Mouse (Mus musculus): ENCODE data around the gene Msmp. TPM values are rescaled to one million over a fixed set of nuclear protein-coding genes. Genes with fewer than 3 reads are reported as not detected.

The Msmp gene
- polyA plus RNA-seq, 1 experiment, result not detected

DNA sequence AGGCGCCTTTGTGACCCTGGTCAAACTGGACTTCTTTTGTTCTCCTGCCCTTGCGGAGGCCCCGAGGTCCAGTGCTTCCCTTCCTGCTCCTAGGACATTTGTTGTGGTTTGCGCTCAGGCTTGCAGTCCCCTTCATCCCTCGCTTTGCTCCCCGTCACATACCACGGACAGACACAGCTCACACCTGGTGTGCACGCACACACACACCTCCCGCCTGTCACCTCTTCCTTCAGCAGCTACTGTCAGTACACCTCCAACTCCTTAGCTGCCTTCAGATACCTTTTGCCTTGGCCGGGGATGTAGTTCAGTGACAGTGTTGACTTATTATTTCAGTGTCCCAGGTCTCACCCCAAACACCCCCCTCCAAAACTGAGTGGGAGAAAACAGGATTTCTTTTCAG lies 1.4 kb upstream of the Msmp start:
- no peak overlapping the region for H3K4me3 ChIP-seq (ENCODE audit: low read depth, low read length)
- peaks cover 7% of the 10 kb centered on the region for H3K36me3 ChIP-seq (ENCODE audit: control insufficient read depth, insufficient read depth, low read length, poor library complexity, severe bottlenecking)
- H3K27ac ChIP-seq (ENCODE audit: insufficient read depth, low read length), result no peak overlapping the region
- H3K4me1 ChIP-seq (ENCODE audit: control insufficient read depth, insufficient read depth, low read length), result no peaks in the 10 kb centered on the region
- no peak overlapping the region for H3K9ac ChIP-seq (ENCODE audit: low read depth, poor library complexity, severe bottlenecking)
- H3K27me3 ChIP-seq (ENCODE audit: control insufficient read depth, insufficient read depth, low read length, poor library complexity, severe bottlenecking), result no peaks in the 10 kb centered on the region
- TF ChIP-seq CTCF (IDR thresholded peaks at IDR 0.05; ENCODE audit: low read depth, low read length) (no peak), POLR2A (IDR thresholded peaks at IDR 0.05; ENCODE audit: insufficient read depth, low read length) (no peak), EP300 (IDR thresholded peaks at IDR 0.05; ENCODE audit: insufficient read depth, low read depth, low read length) (no peak)
- no peaks in the 10 kb centered on the region for H3K9me3 ChIP-seq (replicated peaks; ENCODE audit: control insufficient read depth, insufficient read depth, low read length, poor library complexity, severe bottlenecking)

GRCm38 (mm10) chr4:43583421-43583820 lies 873 bp downstream of the Msmp start:
- H3K4me3 ChIP-seq (ENCODE audit: low read depth, low read length), result no peak overlapping the region
- no peak overlapping the region for H3K9ac ChIP-seq (ENCODE audit: low read depth, poor library complexity, severe bottlenecking)
- peaks cover 7% of the 10 kb centered on the region for H3K36me3 ChIP-seq (ENCODE audit: control insufficient read depth, insufficient read depth, low read length, poor library complexity, severe bottlenecking)
- H3K9me3 ChIP-seq (replicated peaks; ENCODE audit: control insufficient read depth, insufficient read depth, low read length, poor library complexity, severe bottlenecking), result no peaks in the 10 kb centered on the region
- TF ChIP-seq POLR2A (IDR thresholded peaks at IDR 0.05; ENCODE audit: insufficient read depth, low read length) (no peak), CTCF (IDR thresholded peaks at IDR 0.05; ENCODE audit: low read depth, low read length) (no peak), EP300 (IDR thresholded peaks at IDR 0.05; ENCODE audit: insufficient read depth, low read depth, low read length) (no peak)
- H3K4me1 ChIP-seq (ENCODE audit: control insufficient read depth, insufficient read depth, low read length), result no peaks in the 10 kb centered on the region
- H3K27ac ChIP-seq (ENCODE audit: insufficient read depth, low read length), result no peak overlapping the region
- no peaks in the 10 kb centered on the region for H3K27me3 ChIP-seq (ENCODE audit: control insufficient read depth, insufficient read depth, low read length, poor library complexity, severe bottlenecking)

GRCm38 (mm10) chr4:43582241-43582640 lies 2.1 kb downstream of the Msmp start:
- TF ChIP-seq CTCF (IDR thresholded peaks at IDR 0.05; ENCODE audit: low read depth, low read length) (no peak), POLR2A (IDR thresholded peaks at IDR 0.05; ENCODE audit: insufficient read depth, low read length) (no peak), EP300 (IDR thresholded peaks at IDR 0.05; ENCODE audit: insufficient read depth, low read depth, low read length) (no peak)
- Histone ChIP-seq H3K36me3 (ENCODE audit: control insufficient read depth, insufficient read depth, low read length, poor library complexity, severe bottlenecking) (peaks cover 7% of the 10 kb centered on the region), H3K27ac (ENCODE audit: insufficient read depth, low read length) (no peak overlapping the region)

GRCm38 (mm10) chr4:43581381-43581780 lies 2.9 kb downstream of the Msmp start:
- Histone ChIP-seq H3K9me3 (replicated peaks; ENCODE audit: control insufficient read depth, insufficient read depth, low read length, poor library complexity, severe bottlenecking) (no peaks in the 10 kb centered on the region), H3K36me3 (ENCODE audit: control insufficient read depth, insufficient read depth, low read length, poor library complexity, severe bottlenecking) (peaks cover 7% of the 10 kb centered on the region), H3K9ac (ENCODE audit: low read depth, poor library complexity, severe bottlenecking) (no peak overlapping the region), H3K27me3 (ENCODE audit: control insufficient read depth, insufficient read depth, low read length, poor library complexity, severe bottlenecking) (no peaks in the 10 kb centered on the region), H3K4me3 (ENCODE audit: low read depth, low read length) (no peak overlapping the region), H3K27ac (ENCODE audit: insufficient read depth, low read length) (no peak overlapping the region), H3K4me1 (ENCODE audit: control insufficient read depth, insufficient read depth, low read length) (peaks cover 2% of the 10 kb centered on the region)
- TF ChIP-seq EP300 (IDR thresholded peaks at IDR 0.05; ENCODE audit: insufficient read depth, low read depth, low read length) (no peak), CTCF (IDR thresholded peaks at IDR 0.05; ENCODE audit: low read depth, low read length) (no peak), POLR2A (IDR thresholded peaks at IDR 0.05; ENCODE audit: insufficient read depth, low read length) (no peak)

More at GRCm38 (mm10) chr4:43582241-43582640, 2.1 kb downstream of the Msmp start:
- no peak overlapping the region for H3K4me3 ChIP-seq (ENCODE audit: low read depth, low read length)
- no peaks in the 10 kb centered on the region for H3K27me3 ChIP-seq (ENCODE audit: control insufficient read depth, insufficient read depth, low read length, poor library complexity, severe bottlenecking)
- no peak overlapping the region for H3K9ac ChIP-seq (ENCODE audit: low read depth, poor library complexity, severe bottlenecking)
- H3K4me1 ChIP-seq (ENCODE audit: control insufficient read depth, insufficient read depth, low read length), result no peaks in the 10 kb centered on the region
- H3K9me3 ChIP-seq (replicated peaks; ENCODE audit: control insufficient read depth, insufficient read depth, low read length, poor library complexity, severe bottlenecking), result no peaks in the 10 kb centered on the region

GRCm38 (mm10) chr4:43580721-43581120 lies 3.6 kb downstream of the Msmp start:
- H3K9me3 ChIP-seq (replicated peaks; ENCODE audit: control insufficient read depth, insufficient read depth, low read length, poor library complexity, severe bottlenecking), result no peaks in the 10 kb centered on the region
- H3K27ac ChIP-seq (ENCODE audit: insufficient read depth, low read length), result no peak overlapping the region
- H3K4me3 ChIP-seq (ENCODE audit: low read depth, low read length), result no peak overlapping the region
- H3K9ac ChIP-seq (ENCODE audit: low read depth, poor library complexity, severe bottlenecking), result no peak overlapping the region
- no peaks in the 10 kb centered on the region for H3K27me3 ChIP-seq (ENCODE audit: control insufficient read depth, insufficient read depth, low read length, poor library complexity, severe bottlenecking)
- peaks cover 7% of the 10 kb centered on the region for H3K36me3 ChIP-seq (ENCODE audit: control insufficient read depth, insufficient read depth, low read length, poor library complexity, severe bottlenecking)
- TF ChIP-seq POLR2A (IDR thresholded peaks at IDR 0.05; ENCODE audit: insufficient read depth, low read length), result no peak
- no peak for TF ChIP-seq CTCF (IDR thresholded peaks at IDR 0.05; ENCODE audit: low read depth, low read length)
- no peak for TF ChIP-seq EP300 (IDR thresholded peaks at IDR 0.05; ENCODE audit: insufficient read depth, low read depth, low read length)
- H3K4me1 ChIP-seq (ENCODE audit: control insufficient read depth, insufficient read depth, low read length), result peaks cover 2% of the 10 kb centered on the region

DNA sequence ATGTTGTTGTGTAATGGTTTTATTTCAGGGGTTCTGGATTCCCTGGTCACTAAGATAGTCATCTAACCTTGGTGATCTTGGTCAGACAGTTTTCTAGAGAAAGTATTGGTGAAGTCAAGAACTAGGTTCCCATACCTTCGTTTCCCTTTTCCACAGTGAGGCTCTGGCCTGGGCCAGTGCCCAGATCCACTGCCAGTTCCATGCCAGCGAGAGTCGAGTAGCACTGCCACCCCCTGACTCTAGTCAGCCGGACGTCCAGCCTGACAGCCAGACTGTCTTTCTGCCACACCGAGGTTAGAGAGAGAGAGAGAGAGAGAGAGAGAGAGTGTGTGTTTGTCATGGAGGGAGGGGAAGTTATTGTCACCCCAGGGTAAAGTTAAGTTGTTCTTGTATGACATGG lies 4.6 kb downstream of the Msmp start:
- no peak for TF ChIP-seq POLR2A (IDR thresholded peaks at IDR 0.05; ENCODE audit: insufficient read depth, low read length)
- no peak for TF ChIP-seq CTCF (IDR thresholded peaks at IDR 0.05; ENCODE audit: low read depth, low read length)
- no peak for TF ChIP-seq EP300 (IDR thresholded peaks at IDR 0.05; ENCODE audit: insufficient read depth, low read depth, low read length)
- no peaks in the 10 kb centered on the region for H3K9me3 ChIP-seq (replicated peaks; ENCODE audit: control insufficient read depth, insufficient read depth, low read length, poor library complexity, severe bottlenecking)
- H3K36me3 ChIP-seq (ENCODE audit: control insufficient read depth, insufficient read depth, low read length, poor library complexity, severe bottlenecking), result peaks cover 7% of the 10 kb centered on the region
- no peaks in the 10 kb centered on the region for H3K27me3 ChIP-seq (ENCODE audit: control insufficient read depth, insufficient read depth, low read length, poor library complexity, severe bottlenecking)
- H3K9ac ChIP-seq (ENCODE audit: low read depth, poor library complexity, severe bottlenecking), result no peak overlapping the region
- no peak overlapping the region for H3K4me3 ChIP-seq (ENCODE audit: low read depth, low read length)
- H3K4me1 ChIP-seq (ENCODE audit: control insufficient read depth, insufficient read depth, low read length), result peaks cover 3% of the 10 kb centered on the region
- H3K27ac ChIP-seq (ENCODE audit: insufficient read depth, low read length), result no peak overlapping the region
